ENCODE assay signal across 18 mouse cellular contexts in the genomic region with DNA sequence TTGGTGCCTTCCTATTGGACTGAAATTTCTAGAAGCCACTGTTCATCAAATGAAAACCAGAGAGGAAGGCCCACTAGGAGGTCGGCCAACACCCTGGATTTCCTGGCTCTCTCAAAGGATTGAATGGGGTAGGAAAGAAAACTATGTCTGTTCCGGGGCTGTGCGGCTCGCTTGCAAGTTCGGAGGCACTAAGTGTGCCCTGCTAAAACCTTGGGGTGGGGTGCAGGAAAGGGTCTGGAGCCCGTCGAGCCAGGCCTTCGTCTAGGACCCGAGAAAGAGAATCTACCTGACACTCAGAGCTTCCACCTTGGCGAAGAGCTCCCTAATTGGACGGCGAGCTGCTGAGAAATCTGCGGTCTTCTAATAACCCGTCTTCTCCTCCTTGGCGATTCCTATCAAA. TPM values are rescaled to one million over a fixed set of nuclear protein-coding genes. Genes with fewer than 3 reads are reported as not detected.
DNase-seq lines count a peak whose midpoint lies in the region; ATAC-seq lines count a peak whose summit lies in the region.
"Had no signal": no experiment of that assay in that cellular context is flagged by ENCODE, and none has a peak within 500 bp of the region (broad histone marks: within the 10 kb centered on the region; RNA-seq: fewer than 3 reads in every experiment).

No protein-coding gene starts in this region.

- no peak overlapping the region for H3K4me3 ChIP-seq in forebrain, embryonic 10.5 days
- H3K4me3 ChIP-seq in forebrain, embryonic 12.5 days (replicated peaks): no peak overlapping the region
- no peak overlapping the region for H3K4me3 ChIP-seq in forebrain, embryonic 14.5 days (ENCODE audit: low read depth, low read length)

- H3K9ac ChIP-seq in forebrain, embryonic 12.5 days: no peak overlapping the region
- H3K9ac ChIP-seq in forebrain, embryonic 14.5 days (ENCODE audit: low read length): no peak overlapping the region
- H3K9ac ChIP-seq: liver, embryonic 12.5 days; neural tube, embryonic 12.5 days had no signal

- H3K4me2 ChIP-seq in forebrain, embryonic 12.5 days: no peak overlapping the region
- H3K4me2 ChIP-seq in forebrain, embryonic 14.5 days (ENCODE audit: low read length): no peak overlapping the region

- no peaks in the 10 kb centered on the region for H3K36me3 ChIP-seq in forebrain, embryonic 10.5 days (replicated peaks)
- no peaks in the 10 kb centered on the region for H3K36me3 ChIP-seq in forebrain, embryonic 12.5 days (replicated peaks)
- no peaks in the 10 kb centered on the region for H3K36me3 ChIP-seq in forebrain, embryonic 14.5 days (ENCODE audit: control insufficient read depth, insufficient read depth, low read length)
- H3K36me3 ChIP-seq: liver, embryonic 12.5 days; neural tube, embryonic 12.5 days had no signal

- DNase-seq in forebrain, embryonic 10.5 days (ENCODE audit: extremely low spot score, low spot score): peak; percentile 34
- DNase-seq in kidney, adult 18-20 months: peak; percentile 14
- DNase-seq in kidney, postnatal 36 days: no peak
- peak; percentile 23 for DNase-seq in embryo, embryonic 11 days
- peak; percentile 17 for DNase-seq in forebrain, embryonic 14.5 days (ENCODE audit: low spot score)
- DNase-seq in thymus, postnatal 14 days: no peak
- DNase-seq in frontal cortex, postnatal 36 days (ENCODE audit: low spot score in 2 of 2): no peak
- DNase-seq: cerebellum, adult 9-11 months; gastrocnemius, postnatal 14 days; layer of hippocampus, adult 9-11 months; spleen, adult 18-20 months; thymus, postnatal 36 days had no signal

- peaks cover 100% of the 10 kb centered on the region for H3K27me3 ChIP-seq in forebrain, embryonic 10.5 days (ENCODE audit: poor library complexity, severe bottlenecking)
- peaks cover 93% of the 10 kb centered on the region for H3K27me3 ChIP-seq in forebrain, embryonic 12.5 days
- peaks cover 71% of the 10 kb centered on the region for H3K27me3 ChIP-seq in forebrain, embryonic 14.5 days (replicated peaks; ENCODE audit: control insufficient read depth, insufficient read depth, low read length)

- peaks cover 42% of the 10 kb centered on the region for H3K4me1 ChIP-seq in forebrain, embryonic 10.5 days
- peaks cover 30% of the 10 kb centered on the region for H3K4me1 ChIP-seq in forebrain, embryonic 12.5 days
- H3K4me1 ChIP-seq in forebrain, embryonic 14.5 days (ENCODE audit: control insufficient read depth, insufficient read depth, low read length): peaks cover 7% of the 10 kb centered on the region

- WGBS in forebrain, embryonic 10.5 days: under 1% methylated on average over 15 of the region's 15 CpGs
- WGBS in forebrain, embryonic 12.5 days: 2% methylated on average over 15 of the region's 15 CpGs
- under 1% methylated on average over 15 of the region's 15 CpGs for WGBS in forebrain, embryonic 14.5 days

- no peak for ATAC-seq in forebrain, embryonic 12.5 days (ENCODE audit: low FRiP score)
- ATAC-seq in forebrain, embryonic 14.5 days: no peak
- ATAC-seq: liver, embryonic 12.5 days had no signal

- H3K9me3 ChIP-seq in forebrain, embryonic 10.5 days: no peaks in the 10 kb centered on the region
- H3K9me3 ChIP-seq in forebrain, embryonic 12.5 days: no peaks in the 10 kb centered on the region
- H3K9me3 ChIP-seq in forebrain, embryonic 14.5 days (replicated peaks; ENCODE audit: control insufficient read depth, low read length): no peaks in the 10 kb centered on the region
- H3K9me3 ChIP-seq: liver, embryonic 12.5 days; neural tube, embryonic 12.5 days had no signal

- H3K27ac ChIP-seq in forebrain, embryonic 10.5 days: no peak overlapping the region
- H3K27ac ChIP-seq in forebrain, embryonic 12.5 days: no peak overlapping the region
- H3K27ac ChIP-seq in forebrain, embryonic 14.5 days (ENCODE audit: low read depth, low read length): no peak overlapping the region
- H3K27ac ChIP-seq: kidney, postnatal 0 days; liver, embryonic 12.5 days; neural tube, embryonic 12.5 days; stomach, postnatal 0 days had no signal

RNA-seq across cellular contexts. Expression of a gene that starts 2.5 kb away (rescaled TPM):
- polyA plus RNA-seq in forebrain, embryonic 10.5 days (2016; fragmentation: Nextera tagmentation; extraction: Ambion mirVana): 2.5 and 4.8 TPM in 2 replicates
- polyA plus RNA-seq in forebrain, embryonic 12.5 days (2016; fragmentation: Nextera tagmentation; extraction: Ambion mirVana): 25.0 and 55.4 TPM in 2 replicates
- 22.6 and 25.1 TPM in 2 replicates for polyA plus RNA-seq in forebrain, embryonic 14.5 days (2014; fragmentation: Nextera tagmentation; extraction: Ambion mirVana)
- polyA plus RNA-seq: kidney, postnatal 0 days; liver, embryonic 12.5 days; lung, postnatal 0 days; stomach, postnatal 0 days had no signal

Comparison
In these comparisons a context has a peak if more than half of its experiments do, and no peak if none do; other contexts are left out.
1. DNase-seq: peak in forebrain, embryonic 10.5 days (single experiment), kidney, adult 18-20 months (single experiment), embryo, embryonic 11 days (single experiment) and forebrain, embryonic 14.5 days (single experiment); none in kidney, postnatal 36 days (0 of 2), thymus, postnatal 14 days (single experiment) and frontal cortex, postnatal 36 days (0 of 2).